Mouse (Mus musculus): Measurements from ENCODE around the gene Ehhadh.

- peak; percentile 72 for TF ChIP-seq EP300 (IDR thresholded peaks at IDR 0.05; ENCODE audit: insufficient read depth, low read depth, low read length)
- no peak for TF ChIP-seq POLR2A (IDR thresholded peaks at IDR 0.05; ENCODE audit: insufficient read depth, low read length)
- no peak for TF ChIP-seq CTCF (IDR thresholded peaks at IDR 0.05; ENCODE audit: low read depth, low read length)
Measured at GRCm38 (mm10) chr16:21835584-21835931, 48.0 kb upstream of the Ehhadh start.

All from ES-Bruce4 (cell line).